Mouse (Mus musculus) liver, embryonic 16.5 days (tissue): ENCODE results near the gene Rtn4ip1. TPM values are rescaled to one million over a fixed set of nuclear protein-coding genes. Genes with fewer than 3 reads are reported as not detected.
"Not testable (repeated sequence)": the region's sequence is repeated elsewhere in the genome, so short reads cannot be mapped to it uniquely, and the experiment has no call there.

ENCODE experiments used
- ATAC-seq: fragments of 200-750 bp; cut with Nextera tagmentation; 2 replicates; pipeline ENCODE4 v1.8.0; 2017; ENCODE audit warnings: low read depth, mild to moderate bottlenecking, moderate number of reproducible peaks, moderate library complexity
- H3K27ac ChIP-seq: fragments of 300-500 bp; sonication (generic); 2 replicates; pipeline ENCODE4 v1.5.1; 2014; ENCODE audit warnings: mild to moderate bottlenecking, low read length
- H3K27me3 ChIP-seq: fragments of 300-500 bp; sonication (generic); 2 replicates; pipeline ENCODE4 v1.6.1; 2014; ENCODE audit warnings: low read depth, low read length, mixed read lengths; ENCODE audit not compliant: control insufficient read depth, insufficient read depth
- H3K36me3 ChIP-seq: fragments of 300-500 bp; sonication (generic); 2 replicates; pipeline ENCODE4 v1.6.1; 2014; ENCODE audit warnings: mild to moderate bottlenecking; ENCODE audit not compliant: control insufficient read depth, insufficient read depth
- H3K4me1 ChIP-seq: fragments of 300-500 bp; sonication (generic); 2 replicates; pipeline ENCODE4 v1.6.1; 2014; ENCODE audit warnings: low read depth, low read length, mixed read lengths; ENCODE audit not compliant: control insufficient read depth
- H3K4me2 ChIP-seq: fragments of 300-500 bp; sonication (generic); 2 replicates; pipeline ENCODE4 v1.6.1; 2014; ENCODE audit warnings: low read depth, low read length, mixed read lengths
- H3K4me3 ChIP-seq: fragments of 300-500 bp; sonication (generic); 2 replicates; pipeline ENCODE4 v1.5.1; 2014; ENCODE audit warnings: low read depth, mild to moderate bottlenecking, low read length
- H3K9ac ChIP-seq: fragments of 300-500 bp; sonication (generic); 2 replicates; pipeline ENCODE4 v1.6.1; 2014; ENCODE audit warnings: low read depth, low read length
- H3K9me3 ChIP-seq: fragments of 300-500 bp; sonication (generic); replicated peaks from 2 replicates; pipeline ENCODE4 v1.6.1; 2016; ENCODE audit warnings: low read length; ENCODE audit not compliant: control insufficient read depth
- WGBS: fragments of 180-500 bp; shearing (Covaris S2); extraction: QIAGEN DNeasy Blood & Tissue Kit; methylation state at CpG from one replicate; pipeline ENCODE4 v1.1.7; 2014; ENCODE audit not compliant: insufficient replicate concordance; 5-methylcytosine and 5-hydroxymethylcytosine counted together
- polyA plus RNA-seq: library from polyadenylated mRNA; unstranded; fragments of >200 nt; fragmentation: Nextera tagmentation; extraction: Ambion mirVana; gene quantifications from 2 replicates; pipeline ENCODE4 v1.2.1, GENCODE M21; 2015

Rtn4ip1 gene
- polyA plus RNA-seq, 1 experiment from 2014 or later = 7.9 TPM

GRCm38 (mm10) chr10:43918696-43919608 lies 17.3 kb downstream of the Rtn4ip1 start:
- no peak overlapping the region for H3K27ac ChIP-seq
- 38% methylated on average over 17 of the region's 17 CpGs for WGBS
- H3K4me2 ChIP-seq = no peak overlapping the region
- no peak overlapping the region for H3K9ac ChIP-seq
- H3K27me3 ChIP-seq = no peaks in the 10 kb centered on the region
- no peaks in the 10 kb centered on the region for H3K9me3 ChIP-seq
- H3K4me3 ChIP-seq = no peak overlapping the region
- ATAC-seq = no peak
- no peaks in the 10 kb centered on the region for H3K36me3 ChIP-seq
- H3K4me1 ChIP-seq = no peaks in the 10 kb centered on the region

DNA sequence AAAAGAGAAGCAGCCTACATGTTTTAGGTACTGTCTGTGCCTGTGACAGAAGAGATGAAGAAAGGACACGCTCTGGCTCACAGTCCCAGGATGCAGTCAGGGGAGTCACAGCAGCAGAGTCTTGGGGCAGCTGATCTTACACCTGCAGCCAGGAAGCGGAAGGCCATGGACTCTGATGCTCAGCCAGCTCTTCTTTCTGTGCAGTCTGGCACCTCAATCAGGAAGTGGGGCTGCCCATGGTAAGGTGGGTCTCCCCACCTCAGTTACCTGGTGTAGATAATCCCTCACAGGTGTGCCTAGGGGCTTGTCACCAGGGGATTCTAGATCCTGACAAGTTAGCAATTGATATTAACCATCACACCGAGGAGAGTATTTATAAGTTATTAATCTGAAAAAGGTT lies 21.5 kb downstream of the Rtn4ip1 start:
- no peak overlapping the region for H3K4me2 ChIP-seq
- 77% methylated on average over 3 of the region's 3 CpGs for WGBS
- no peaks in the 10 kb centered on the region for H3K9me3 ChIP-seq
- H3K27ac ChIP-seq = no peak overlapping the region
- H3K27me3 ChIP-seq = no peaks in the 10 kb centered on the region
- no peaks in the 10 kb centered on the region for H3K36me3 ChIP-seq
- no peak overlapping the region for H3K9ac ChIP-seq
- H3K4me1 ChIP-seq = no peaks in the 10 kb centered on the region
- no peak overlapping the region for H3K4me3 ChIP-seq
- no peak for ATAC-seq

- not testable (repeated sequence) for H3K27ac ChIP-seq, H3K27me3 ChIP-seq, ATAC-seq, H3K9ac ChIP-seq, H3K36me3 ChIP-seq, H3K4me1 ChIP-seq, H3K4me3 ChIP-seq, H3K4me2 ChIP-seq, H3K9me3 ChIP-seq
- 78% methylated on average over 9 of the region's 9 CpGs for WGBS
Observed at GRCm38 (mm10) chr10:43925776-43926175, 24.2 kb downstream of the Rtn4ip1 start.

DNA sequence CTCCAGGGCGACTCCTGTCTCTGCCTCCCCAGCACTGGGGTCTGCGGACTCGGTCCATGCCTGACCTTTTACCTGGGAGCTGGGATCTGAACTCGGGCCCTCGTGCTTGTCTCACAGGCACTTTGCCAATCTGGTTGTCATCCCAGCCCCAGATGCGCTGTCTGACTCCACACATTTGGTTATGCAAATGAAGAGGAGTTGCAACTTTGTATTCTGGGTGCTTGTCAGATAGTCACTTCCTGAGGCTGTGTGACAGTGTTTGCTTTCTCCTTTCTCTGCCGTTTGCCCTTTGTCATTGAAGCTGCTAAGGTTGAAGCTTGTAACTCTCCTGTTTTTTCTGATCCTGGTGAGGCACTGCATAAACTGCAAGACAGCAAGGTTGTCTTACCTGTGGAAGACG lies 26.1 kb downstream of the Rtn4ip1 start:
- no peak overlapping the region for H3K4me2 ChIP-seq
- no peak overlapping the region for H3K4me3 ChIP-seq
- H3K4me1 ChIP-seq = no peaks in the 10 kb centered on the region
- H3K9me3 ChIP-seq = no peaks in the 10 kb centered on the region
- no peak overlapping the region for H3K9ac ChIP-seq
- no peak for ATAC-seq
- WGBS = 57% methylated on average over 8 of the region's 8 CpGs
- no peaks in the 10 kb centered on the region for H3K27me3 ChIP-seq
- H3K36me3 ChIP-seq = no peaks in the 10 kb centered on the region
- no peak overlapping the region for H3K27ac ChIP-seq

GRCm38 (mm10) chr10:43928596-43928995 lies 27.0 kb downstream of the Rtn4ip1 start:
- WGBS = 62% methylated on average over 5 of the region's 5 CpGs
- Histone ChIP-seq H3K4me3 (no peak overlapping the region), H3K36me3 (no peaks in the 10 kb centered on the region), H3K27ac (no peak overlapping the region), H3K4me1 (no peaks in the 10 kb centered on the region), H3K9ac (no peak overlapping the region), H3K4me2 (no peak overlapping the region), H3K9me3 (no peaks in the 10 kb centered on the region), H3K27me3 (no peaks in the 10 kb centered on the region)
- no peak for ATAC-seq

GRCm38 (mm10) chr10:43939136-43939662 lies 37.6 kb downstream of the Rtn4ip1 start:
- 71% methylated on average over 6 of the region's 6 CpGs for WGBS
- H3K36me3 ChIP-seq = no peaks in the 10 kb centered on the region
- H3K4me2 ChIP-seq = no peak overlapping the region
- H3K4me3 ChIP-seq = no peak overlapping the region
- H3K27ac ChIP-seq = no peak overlapping the region
- ATAC-seq = no peak
- no peak overlapping the region for H3K9ac ChIP-seq
- no peaks in the 10 kb centered on the region for H3K27me3 ChIP-seq
- H3K9me3 ChIP-seq = no peaks in the 10 kb centered on the region
- no peaks in the 10 kb centered on the region for H3K4me1 ChIP-seq

- no peak overlapping the region for H3K27ac ChIP-seq
- H3K4me1 ChIP-seq = no peaks in the 10 kb centered on the region
- H3K4me2 ChIP-seq = no peak overlapping the region
- no peak overlapping the region for H3K9ac ChIP-seq
- ATAC-seq = no peak
- no peaks in the 10 kb centered on the region for H3K9me3 ChIP-seq
- peaks cover 3% of the 10 kb centered on the region for H3K36me3 ChIP-seq
- WGBS = 49% methylated on average over 4 of the region's 4 CpGs
- no peak overlapping the region for H3K4me3 ChIP-seq
- no peaks in the 10 kb centered on the region for H3K27me3 ChIP-seq
Observed at GRCm38 (mm10) chr10:43943736-43944135, 42.1 kb downstream of the Rtn4ip1 start.

GRCm38 (mm10) chr10:43945435-43945834 lies 43.8 kb downstream of the Rtn4ip1 start:
- no peak overlapping the region for H3K9ac ChIP-seq
- no peaks in the 10 kb centered on the region for H3K9me3 ChIP-seq
- H3K27ac ChIP-seq = no peak overlapping the region
- no peaks in the 10 kb centered on the region for H3K27me3 ChIP-seq
- no peaks in the 10 kb centered on the region for H3K4me1 ChIP-seq
- no peak overlapping the region for H3K4me2 ChIP-seq
- 72% methylated on average over 4 of the region's 4 CpGs for WGBS
- H3K36me3 ChIP-seq = peaks cover 3% of the 10 kb centered on the region
- no peak overlapping the region for H3K4me3 ChIP-seq
- no peak for ATAC-seq

DNA sequence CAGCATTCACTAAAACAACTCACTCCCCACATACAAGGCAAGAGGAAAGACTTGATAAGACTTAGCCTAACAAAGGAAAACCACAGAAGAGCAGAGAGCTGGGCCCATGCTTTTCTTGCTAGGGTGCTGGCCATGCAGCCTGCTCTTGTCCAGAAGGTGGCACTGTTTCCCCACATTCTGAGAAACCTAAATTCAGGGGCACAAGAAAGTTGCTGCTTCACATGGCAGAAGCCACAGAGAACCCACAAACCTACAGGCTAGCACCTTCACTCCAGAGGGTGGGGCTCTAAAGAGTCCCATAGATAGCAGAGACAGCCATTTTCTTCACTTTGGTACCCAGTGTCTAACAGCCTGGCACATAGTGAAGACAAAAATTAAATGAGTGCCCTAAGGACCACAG lies 52.3 kb downstream of the Rtn4ip1 start:
- no peaks in the 10 kb centered on the region; the same call in 1 of the 2 replicates for H3K36me3 ChIP-seq
- H3K27me3 ChIP-seq = no peaks in the 10 kb centered on the region
- no peak overlapping the region for H3K4me3 ChIP-seq
- H3K4me1 ChIP-seq = no peaks in the 10 kb centered on the region
- no peak overlapping the region for H3K9ac ChIP-seq
- no peak for ATAC-seq
- no peaks in the 10 kb centered on the region for H3K9me3 ChIP-seq
- no peak overlapping the region for H3K27ac ChIP-seq
- H3K4me2 ChIP-seq = no peak overlapping the region
